Mouse (Mus musculus): Measurements from ENCODE around the gene Adh5. TPM values are rescaled to one million over a fixed set of nuclear protein-coding genes. Genes with fewer than 3 reads are reported as not detected.

Adh5 gene
- polyA plus RNA-seq, 1 experiment, result 91.5 TPM

DNA sequence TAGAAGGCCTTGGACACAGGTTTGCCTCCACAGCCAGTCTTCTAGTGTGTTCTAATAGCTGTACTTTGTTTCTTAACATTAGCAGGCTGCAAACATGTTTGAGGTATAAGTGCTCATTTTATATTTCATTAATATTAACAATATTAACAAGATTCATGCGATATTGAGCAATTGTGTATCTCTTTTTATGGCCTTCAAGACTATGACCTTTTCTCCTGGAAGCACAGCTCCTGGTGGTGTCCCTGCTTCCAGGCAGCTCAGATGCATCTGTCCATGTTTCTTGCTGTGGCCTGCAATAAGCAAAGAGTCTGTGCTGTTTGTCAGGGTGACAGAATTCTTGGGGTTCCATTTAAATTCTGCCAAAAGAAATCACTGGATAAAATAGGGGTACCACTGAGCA is 33.3 kb upstream of the Adh5 start:
- H3K79me3 ChIP-seq (ENCODE audit: low read depth), result no peaks in the 10 kb centered on the region
- no peak for TF ChIP-seq CEBPB (IDR thresholded peaks at IDR 0.05; ENCODE audit: low read depth)
- no peak for TF ChIP-seq MYOG (IDR thresholded peaks at IDR 0.05; ENCODE audit: control insufficient read depth, extremely low read depth, insufficient read length)
- no peak for TF ChIP-seq FOSL1 (IDR thresholded peaks at IDR 0.05; ENCODE audit: insufficient read depth, low read length, poor library complexity, severe bottlenecking)
- TF ChIP-seq USF1 (IDR thresholded peaks at IDR 0.05; ENCODE audit: low read depth), result no peak
- no peak for TF ChIP-seq MAX (IDR thresholded peaks at IDR 0.05)
- TF ChIP-seq MYOD1 (IDR thresholded peaks at IDR 0.05; ENCODE audit: control insufficient read depth, insufficient read length, low read depth), result no peak
- no peak for TF ChIP-seq CTCF (IDR thresholded peaks at IDR 0.05; ENCODE audit: control insufficient read depth, insufficient read depth, insufficient read length)
- no peak overlapping the region for H3K4me3 ChIP-seq (ENCODE audit: insufficient read depth, poor library complexity, severe bottlenecking)
- H3K36me3 ChIP-seq (ENCODE audit: control insufficient read depth, insufficient read depth), result no peaks in the 10 kb centered on the region
- no peak overlapping the region for H3ac ChIP-seq (ENCODE audit: control insufficient read depth, insufficient read length, low read depth)
- no peaks in the 10 kb centered on the region for H3K79me2 ChIP-seq (ENCODE audit: control insufficient read depth, insufficient read depth)
- H3K27me3 ChIP-seq (ENCODE audit: control insufficient read depth, insufficient read depth, insufficient read length), result no peaks in the 10 kb centered on the region

GRCm38 (mm10) chr3:138410211-138410610 is 32.7 kb upstream of the Adh5 start:
- Histone ChIP-seq H3K27me3 (ENCODE audit: control insufficient read depth, insufficient read depth, insufficient read length) (no peaks in the 10 kb centered on the region), H3K79me3 (ENCODE audit: low read depth) (no peaks in the 10 kb centered on the region), H3ac (ENCODE audit: control insufficient read depth, insufficient read length, low read depth) (no peak overlapping the region), H3K4me3 (ENCODE audit: insufficient read depth, poor library complexity, severe bottlenecking) (no peak overlapping the region), H3K79me2 (ENCODE audit: control insufficient read depth, insufficient read depth) (no peaks in the 10 kb centered on the region), H3K36me3 (ENCODE audit: control insufficient read depth, insufficient read depth) (no peaks in the 10 kb centered on the region)
- TF ChIP-seq MAX (IDR thresholded peaks at IDR 0.05), result no peak

DNA sequence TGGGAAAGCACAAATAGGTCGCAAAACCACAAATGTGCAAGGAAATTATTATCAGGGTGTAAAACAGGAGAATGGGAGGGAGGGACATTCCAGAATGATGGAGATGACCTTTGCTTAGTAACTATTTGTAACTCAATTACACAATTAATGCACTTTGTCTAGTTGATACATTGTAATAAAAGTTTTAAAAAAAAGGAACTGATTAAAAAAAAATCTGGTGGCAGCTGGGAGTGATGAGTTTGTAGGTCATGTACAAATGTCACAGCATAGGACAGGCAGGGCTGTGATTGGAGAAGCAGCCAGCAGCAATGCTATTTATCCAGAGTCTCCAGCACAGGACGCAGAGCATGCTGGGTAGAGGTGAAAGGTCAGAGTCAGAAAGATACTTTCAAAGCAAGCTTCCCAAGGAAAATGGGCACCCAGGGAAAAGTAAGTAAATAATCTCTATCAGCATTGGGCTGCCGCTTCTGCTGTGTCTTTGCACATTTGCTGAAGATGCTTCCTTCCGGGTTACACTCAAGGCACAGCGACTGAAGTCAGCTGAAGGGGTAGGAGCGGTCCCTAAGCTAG is 27.7 kb upstream of the Adh5 start, which contains the start of gene Adh4:
Gene Adh4 (plus strand): TSS at position 346 of the 570 bp plus-strand sequence.
- Histone ChIP-seq H3ac (ENCODE audit: control insufficient read depth, insufficient read length, low read depth) (no peak within 1 kb of the TSS), H3K27me3 (ENCODE audit: control insufficient read depth, insufficient read depth, insufficient read length) (no peaks in the 10 kb centered on the region), H3K4me3 (ENCODE audit: insufficient read depth, poor library complexity, severe bottlenecking) (no peak within 1 kb of the TSS), H3K36me3 (ENCODE audit: control insufficient read depth, insufficient read depth) (no peaks in the 10 kb centered on the region), H3K79me3 (ENCODE audit: low read depth) (no peaks in the 10 kb centered on the region), H3K79me2 (ENCODE audit: control insufficient read depth, insufficient read depth) (no peaks in the 10 kb centered on the region)
- TF ChIP-seq CEBPB (IDR thresholded peaks at IDR 0.05; ENCODE audit: low read depth), result no peak
- no peak for TF ChIP-seq MAX (IDR thresholded peaks at IDR 0.05)
- TF ChIP-seq MYOD1 (IDR thresholded peaks at IDR 0.05; ENCODE audit: control insufficient read depth, insufficient read length, low read depth), result no peak
- TF ChIP-seq USF1 (IDR thresholded peaks at IDR 0.05; ENCODE audit: low read depth), result no peak
- no peak for TF ChIP-seq MYOG (IDR thresholded peaks at IDR 0.05; ENCODE audit: control insufficient read depth, extremely low read depth, insufficient read length)
- TF ChIP-seq CTCF (IDR thresholded peaks at IDR 0.05; ENCODE audit: control insufficient read depth, insufficient read depth, insufficient read length), result no peak
- TF ChIP-seq FOSL1 (IDR thresholded peaks at IDR 0.05; ENCODE audit: insufficient read depth, low read length, poor library complexity, severe bottlenecking), result no peak

- H3K27me3 ChIP-seq (ENCODE audit: control insufficient read depth, insufficient read depth, insufficient read length), result no peaks in the 10 kb centered on the region
- H3K36me3 ChIP-seq (ENCODE audit: control insufficient read depth, insufficient read depth), result no peaks in the 10 kb centered on the region
- no peak overlapping the region for H3ac ChIP-seq (ENCODE audit: control insufficient read depth, insufficient read length, low read depth)
- TF ChIP-seq MAX (IDR thresholded peaks at IDR 0.05) (no peak), MYOG (IDR thresholded peaks at IDR 0.05; ENCODE audit: control insufficient read depth, extremely low read depth, insufficient read length) (no peak), CEBPB (IDR thresholded peaks at IDR 0.05; ENCODE audit: low read depth) (no peak), CTCF (IDR thresholded peaks at IDR 0.05; ENCODE audit: control insufficient read depth, insufficient read depth, insufficient read length) (no peak), USF1 (IDR thresholded peaks at IDR 0.05; ENCODE audit: low read depth) (no peak), FOSL1 (IDR thresholded peaks at IDR 0.05; ENCODE audit: insufficient read depth, low read length, poor library complexity, severe bottlenecking) (no peak), MYOD1 (IDR thresholded peaks at IDR 0.05; ENCODE audit: control insufficient read depth, insufficient read length, low read depth) (no peak)
- no peaks in the 10 kb centered on the region for H3K79me2 ChIP-seq (ENCODE audit: control insufficient read depth, insufficient read depth)
- no peaks in the 10 kb centered on the region for H3K79me3 ChIP-seq (ENCODE audit: low read depth)
- no peak overlapping the region for H3K4me3 ChIP-seq (ENCODE audit: insufficient read depth, poor library complexity, severe bottlenecking)
These were observed 23.5 kb upstream of the Adh5 start for GRCm38 (mm10) chr3:138419369-138419768.

DNA sequence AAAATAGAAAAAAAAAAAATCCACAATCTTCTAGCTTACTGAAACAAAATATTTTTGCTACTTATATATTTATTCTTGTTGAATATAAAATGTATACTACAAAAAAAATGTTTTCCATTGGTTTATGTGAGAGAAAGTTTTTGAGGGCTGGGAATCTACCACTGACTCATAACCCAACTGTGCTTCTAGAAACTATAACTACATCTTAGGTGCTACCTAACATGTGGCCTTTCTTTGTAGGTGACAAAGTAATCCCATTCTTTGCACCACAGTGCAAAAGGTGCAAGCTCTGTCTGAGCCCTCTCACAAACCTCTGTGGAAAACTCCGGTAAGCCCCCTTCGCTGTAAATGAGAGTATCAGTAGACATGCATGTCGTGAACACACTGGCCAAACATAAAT is 22.5 kb upstream of the Adh5 start:
- no peak overlapping the region for H3K4me3 ChIP-seq (ENCODE audit: insufficient read depth, poor library complexity, severe bottlenecking)
- TF ChIP-seq CEBPB (IDR thresholded peaks at IDR 0.05; ENCODE audit: low read depth) (no peak), CTCF (IDR thresholded peaks at IDR 0.05; ENCODE audit: control insufficient read depth, insufficient read depth, insufficient read length) (no peak), MAX (IDR thresholded peaks at IDR 0.05) (no peak), USF1 (IDR thresholded peaks at IDR 0.05; ENCODE audit: low read depth) (no peak), MYOG (IDR thresholded peaks at IDR 0.05; ENCODE audit: control insufficient read depth, extremely low read depth, insufficient read length) (no peak), FOSL1 (IDR thresholded peaks at IDR 0.05; ENCODE audit: insufficient read depth, low read length, poor library complexity, severe bottlenecking) (no peak), MYOD1 (IDR thresholded peaks at IDR 0.05; ENCODE audit: control insufficient read depth, insufficient read length, low read depth) (no peak)
- H3K79me2 ChIP-seq (ENCODE audit: control insufficient read depth, insufficient read depth), result no peaks in the 10 kb centered on the region
- no peaks in the 10 kb centered on the region for H3K36me3 ChIP-seq (ENCODE audit: control insufficient read depth, insufficient read depth)
- no peaks in the 10 kb centered on the region for H3K79me3 ChIP-seq (ENCODE audit: low read depth)
- H3ac ChIP-seq (ENCODE audit: control insufficient read depth, insufficient read length, low read depth), result no peak overlapping the region
- H3K27me3 ChIP-seq (ENCODE audit: control insufficient read depth, insufficient read depth, insufficient read length), result no peaks in the 10 kb centered on the region

- Histone ChIP-seq H3ac (ENCODE audit: control insufficient read depth, insufficient read length, low read depth) (no peak overlapping the region), H3K36me3 (ENCODE audit: control insufficient read depth, insufficient read depth) (no peaks in the 10 kb centered on the region), H3K4me3 (ENCODE audit: insufficient read depth, poor library complexity, severe bottlenecking) (no peak overlapping the region), H3K27me3 (ENCODE audit: control insufficient read depth, insufficient read depth, insufficient read length) (no peaks in the 10 kb centered on the region), H3K79me2 (ENCODE audit: control insufficient read depth, insufficient read depth) (no peaks in the 10 kb centered on the region), H3K79me3 (ENCODE audit: low read depth) (no peaks in the 10 kb centered on the region)
- no peak for TF ChIP-seq CEBPB (IDR thresholded peaks at IDR 0.05; ENCODE audit: low read depth)
- TF ChIP-seq USF1 (IDR thresholded peaks at IDR 0.05; ENCODE audit: low read depth), result no peak
- no peak for TF ChIP-seq MYOD1 (IDR thresholded peaks at IDR 0.05; ENCODE audit: control insufficient read depth, insufficient read length, low read depth)
- no peak for TF ChIP-seq MYOG (IDR thresholded peaks at IDR 0.05; ENCODE audit: control insufficient read depth, extremely low read depth, insufficient read length)
These were observed 19.2 kb upstream of the Adh5 start for GRCm38 (mm10) chr3:138423664-138424063.
